Mouse (Mus musculus): ENCODE results near the gene Tenm4. TPM values are rescaled to one million over a fixed set of nuclear protein-coding genes. Genes with fewer than 3 reads are reported as not detected.

The Tenm4 gene
- polyA plus RNA-seq, 1 experiment from 2014 or later = 51.6 TPM

DNA sequence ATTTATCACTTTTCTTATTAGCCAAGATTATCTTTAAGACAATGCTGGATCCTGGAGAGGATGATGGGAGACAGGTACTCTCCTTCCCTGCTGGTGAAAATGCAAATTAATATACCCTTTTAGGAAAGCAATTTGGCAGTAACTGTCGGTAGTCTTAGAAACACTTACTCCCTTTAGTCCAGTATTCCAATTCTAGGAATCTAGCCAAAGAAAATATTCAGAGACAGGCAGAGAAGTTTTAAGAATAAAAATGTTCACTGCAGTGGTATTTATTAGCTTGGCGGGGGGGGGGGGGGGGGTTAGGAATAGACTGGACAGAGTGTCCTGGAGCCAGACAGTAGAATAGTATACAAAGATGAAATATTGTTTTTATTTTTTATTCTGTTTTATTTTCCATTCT lies 48.3 kb downstream of the Tenm4 start:
- Histone ChIP-seq H3K9ac (no peak overlapping the region), H3K9me3 (replicated peaks) (no peaks in the 10 kb centered on the region)
- WGBS = 70% methylated on average over 2 of the region's 2 CpGs

DNA sequence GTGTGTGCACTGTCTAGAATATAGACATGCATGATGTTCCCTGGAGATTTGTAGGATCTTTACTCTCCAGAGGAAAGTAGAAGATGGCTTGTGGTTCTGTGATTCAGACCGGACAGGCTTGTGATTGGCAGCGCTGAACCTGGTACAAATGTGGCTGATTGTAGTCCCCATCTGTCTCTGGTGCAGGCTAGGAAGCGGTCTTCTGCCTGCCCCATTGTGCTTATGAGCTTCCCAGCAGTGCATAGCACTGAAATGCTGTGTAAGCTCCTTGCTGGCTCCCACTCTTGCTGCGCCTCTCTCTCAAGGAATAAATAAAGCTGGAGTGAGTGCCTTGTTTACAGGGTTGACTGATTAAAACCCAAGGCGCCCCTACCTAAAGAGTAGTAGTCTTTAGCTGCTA lies 49.6 kb downstream of the Tenm4 start:
- Histone ChIP-seq H3K27ac (replicated peaks) (no peak overlapping the region), H3K9me3 (replicated peaks) (no peaks in the 10 kb centered on the region), H3K27me3 (no peaks in the 10 kb centered on the region), H3K4me1 (peaks cover 8% of the 10 kb centered on the region; the same call in 1 of the 2 replicates), H3K4me2 (replicated peaks) (no peak overlapping the region), H3K9ac (no peak overlapping the region), H3K4me3 (replicated peaks) (no peak overlapping the region), H3K36me3 (no peaks in the 10 kb centered on the region)
- WGBS = 70% methylated on average over 5 of the region's 5 CpGs
- no peak for ATAC-seq (ENCODE audit: insufficient number of reproducible peaks, low FRiP score, low TSS enrichment, low read depth)

More for the DNA sequence above, 48.3 kb downstream of the Tenm4 start:
- ATAC-seq (ENCODE audit: insufficient number of reproducible peaks, low FRiP score, low TSS enrichment, low read depth) = no peak
- no peak overlapping the region for H3K27ac ChIP-seq (replicated peaks)
- no peaks in the 10 kb centered on the region for H3K36me3 ChIP-seq
- H3K4me2 ChIP-seq (replicated peaks) = no peak overlapping the region
- no peak overlapping the region for H3K4me3 ChIP-seq (replicated peaks)
- H3K4me1 ChIP-seq = peaks cover 10% of the 10 kb centered on the region; the same call in 1 of the 2 replicates
- H3K27me3 ChIP-seq = no peaks in the 10 kb centered on the region

DNA sequence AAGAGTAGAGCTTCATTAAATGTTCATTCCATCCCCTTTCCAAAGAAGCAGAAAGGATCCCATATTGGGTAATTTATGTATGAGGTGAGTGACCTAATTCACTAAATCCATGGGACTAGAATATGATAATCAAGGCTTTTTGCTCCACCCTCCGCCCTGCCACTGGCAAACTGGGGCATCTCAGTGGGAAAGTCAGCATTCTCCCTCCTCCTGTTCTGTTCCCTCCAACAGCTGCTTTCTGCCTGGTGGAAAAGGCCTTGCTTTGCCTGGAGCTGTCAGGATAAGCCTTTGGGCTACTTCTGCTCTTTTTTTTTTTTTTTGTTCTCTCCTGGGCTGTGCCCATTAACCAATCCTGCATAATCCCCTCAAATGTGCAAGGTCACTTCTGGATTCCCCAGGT lies 51.5 kb downstream of the Tenm4 start:
- no peaks in the 10 kb centered on the region for H3K36me3 ChIP-seq
- no peaks in the 10 kb centered on the region for H3K4me1 ChIP-seq

DNA sequence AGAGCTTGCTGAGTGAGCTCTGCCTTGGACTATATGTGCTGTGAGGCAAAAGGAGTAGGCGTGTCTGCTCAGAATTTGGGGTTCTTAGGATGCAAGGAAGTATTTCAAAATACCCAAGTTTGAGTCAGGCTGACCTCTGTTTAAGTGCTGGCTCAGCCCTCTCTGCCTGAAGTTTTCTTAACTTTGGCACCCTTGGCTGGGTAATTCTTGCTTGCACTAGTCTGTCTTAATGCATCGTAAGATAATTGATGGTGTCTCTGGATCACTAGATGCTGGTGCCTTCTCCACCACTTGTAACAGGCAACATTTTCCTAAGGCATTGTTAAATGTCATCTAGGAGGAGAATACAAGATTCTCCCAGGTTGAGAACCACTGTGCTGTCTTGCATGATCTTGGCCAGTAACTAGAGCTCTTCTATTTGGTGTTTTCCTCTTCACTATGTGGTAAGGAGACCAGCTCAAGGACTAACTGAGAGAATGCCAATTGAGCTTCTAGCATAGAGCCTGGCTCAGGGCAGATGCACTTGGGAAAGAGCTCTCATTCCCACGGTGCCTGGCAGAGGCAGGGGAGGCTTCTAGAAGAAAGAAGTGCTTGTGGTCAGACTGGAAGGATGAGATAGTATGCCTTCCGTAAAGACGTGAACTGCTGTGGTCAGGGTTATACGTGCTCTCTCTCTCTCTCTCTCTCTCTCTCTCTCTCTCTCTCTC lies 57.7 kb downstream of the Tenm4 start:
- WGBS = 56% methylated on average over 5 of the region's 6 CpGs
- H3K27ac ChIP-seq (replicated peaks) = no peak overlapping the region
- H3K4me2 ChIP-seq (replicated peaks) = no peak overlapping the region
- H3K9me3 ChIP-seq (replicated peaks) = no peaks in the 10 kb centered on the region
- H3K4me1 ChIP-seq = peaks cover 25% of the 10 kb centered on the region
- H3K4me3 ChIP-seq (replicated peaks) = no peak overlapping the region
- no peaks in the 10 kb centered on the region for H3K27me3 ChIP-seq
- H3K9ac ChIP-seq = no peak overlapping the region
- ATAC-seq (ENCODE audit: insufficient number of reproducible peaks, low FRiP score, low TSS enrichment, low read depth) = no peak
- H3K36me3 ChIP-seq = no peaks in the 10 kb centered on the region

More for the DNA sequence above, 51.5 kb downstream of the Tenm4 start:
- H3K9me3 ChIP-seq (replicated peaks) = no peaks in the 10 kb centered on the region
- H3K9ac ChIP-seq = no peak overlapping the region
- no peaks in the 10 kb centered on the region for H3K27me3 ChIP-seq
- no peak overlapping the region for H3K27ac ChIP-seq (replicated peaks)
- H3K4me3 ChIP-seq (replicated peaks) = no peak overlapping the region
- 92% methylated on average over 1 of the region's 1 CpGs for WGBS
- ATAC-seq (ENCODE audit: insufficient number of reproducible peaks, low FRiP score, low TSS enrichment, low read depth) = no peak
- H3K4me2 ChIP-seq (replicated peaks) = no peak overlapping the region

DNA sequence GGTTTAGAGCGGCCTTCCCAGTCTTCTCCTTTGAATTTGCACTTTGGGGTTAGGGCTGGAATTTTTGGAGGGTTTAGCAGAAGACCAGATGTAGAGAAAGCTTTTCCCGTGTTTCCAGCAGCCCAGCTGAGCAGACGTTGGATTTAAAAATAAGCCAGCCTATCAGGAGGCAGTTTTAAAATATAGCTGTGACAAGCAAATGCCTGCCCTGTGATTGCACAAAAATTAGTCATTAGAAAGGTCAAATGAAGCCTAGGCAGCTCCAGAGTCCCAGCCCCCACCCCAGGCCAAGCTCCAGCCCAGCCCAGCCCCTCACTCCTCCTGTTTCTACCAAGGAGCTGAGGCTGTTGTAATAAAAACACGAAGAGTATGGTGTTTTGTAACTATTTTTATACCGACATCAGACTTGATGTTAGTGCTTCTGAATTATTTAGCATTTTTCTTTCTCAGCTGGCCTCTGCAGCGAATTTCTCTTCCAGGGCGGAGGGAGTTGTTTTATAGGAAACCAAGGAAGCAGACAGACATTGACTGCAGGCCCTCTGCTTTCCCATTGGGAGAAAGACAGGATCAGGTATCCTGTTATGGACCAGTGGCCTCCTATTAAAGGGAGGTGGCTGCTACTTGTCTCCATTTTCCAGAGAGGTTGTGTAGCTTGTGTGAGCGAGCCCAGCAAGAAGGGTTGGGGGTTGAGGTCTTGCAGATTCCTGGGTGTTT lies 59.1 kb downstream of the Tenm4 start:
- H3K9me3 ChIP-seq (replicated peaks) = no peaks in the 10 kb centered on the region
- peaks cover 25% of the 10 kb centered on the region for H3K4me1 ChIP-seq
- H3K9ac ChIP-seq = no peak overlapping the region
- 36% methylated on average over 8 of the region's 8 CpGs for WGBS
- no peaks in the 10 kb centered on the region for H3K27me3 ChIP-seq
- H3K4me2 ChIP-seq (replicated peaks) = no peak overlapping the region; the same call in 1 of the 2 replicates
- no peaks in the 10 kb centered on the region for H3K36me3 ChIP-seq
- H3K27ac ChIP-seq (replicated peaks) = peak overlapping the region; percentile 11; the same call in 1 of the 2 replicates
- ATAC-seq (ENCODE audit: insufficient number of reproducible peaks, low FRiP score, low TSS enrichment, low read depth) = 0 out of 2 replicates have a peak, but pooled peaks have one; percentile 22
- no peak overlapping the region for H3K4me3 ChIP-seq (replicated peaks)

DNA sequence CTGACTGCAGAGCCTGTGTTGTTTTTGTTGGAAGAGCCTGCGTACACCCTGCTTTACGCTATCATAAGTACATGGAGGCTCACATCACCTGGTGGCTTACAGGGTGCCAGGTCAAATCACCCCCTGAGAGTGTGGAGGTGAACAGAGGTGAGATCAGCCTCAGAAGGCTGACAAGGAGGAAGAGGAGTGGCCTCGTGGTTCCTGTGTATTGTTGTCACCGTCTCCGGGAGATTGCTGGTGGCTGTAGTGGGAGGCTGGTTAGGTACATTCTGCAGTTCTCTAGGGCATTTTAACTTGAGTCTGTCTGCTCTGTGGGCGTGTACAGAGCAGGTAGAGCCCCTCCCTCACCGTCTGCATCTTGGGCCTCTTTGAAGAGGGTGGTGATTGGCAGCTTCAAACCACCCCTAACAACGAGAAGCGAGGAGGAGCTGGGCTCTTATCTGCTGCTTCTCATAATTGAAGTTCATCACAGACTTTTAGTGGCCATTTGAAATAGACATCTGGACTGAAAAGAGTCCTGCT lies 59.7 kb downstream of the Tenm4 start:
- Histone ChIP-seq H3K4me3 (replicated peaks) (no peak overlapping the region), H3K27ac (replicated peaks) (no peak overlapping the region; the same call in 1 of the 2 replicates), H3K36me3 (no peaks in the 10 kb centered on the region), H3K9ac (no peak overlapping the region), H3K9me3 (replicated peaks) (no peaks in the 10 kb centered on the region), H3K4me1 (peaks cover 25% of the 10 kb centered on the region), H3K27me3 (no peaks in the 10 kb centered on the region), H3K4me2 (replicated peaks) (no peak overlapping the region; the same call in 1 of the 2 replicates)
- WGBS = 50% methylated on average over 9 of the region's 9 CpGs
- ATAC-seq (ENCODE audit: insufficient number of reproducible peaks, low FRiP score, low TSS enrichment, low read depth) = peak; percentile 24; the same call in 1 of the 2 replicates

DNA sequence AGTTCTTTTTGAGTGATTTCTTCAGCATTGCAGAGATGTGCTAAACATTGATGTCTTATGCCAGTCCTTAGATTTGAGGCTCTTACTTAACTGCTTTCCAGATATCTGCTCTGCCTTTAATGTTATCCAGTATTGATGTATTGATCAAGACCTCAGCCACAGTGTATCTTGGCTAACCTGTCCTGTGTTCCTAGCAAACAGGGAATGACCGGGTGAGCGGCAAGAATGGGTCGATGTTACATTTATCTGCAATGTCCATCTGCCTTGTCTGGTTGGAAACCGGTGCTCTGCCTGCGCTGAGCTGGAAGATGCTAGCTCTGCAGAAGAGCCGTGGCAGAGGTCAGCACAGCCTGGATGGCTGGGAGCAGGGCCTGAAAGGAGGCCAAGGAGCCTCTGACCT lies 64.8 kb downstream of the Tenm4 start:
- Histone ChIP-seq H3K27me3 (no peaks in the 10 kb centered on the region), H3K4me1 (peaks cover 12% of the 10 kb centered on the region), H3K4me3 (replicated peaks) (no peak overlapping the region), H3K9me3 (replicated peaks) (no peaks in the 10 kb centered on the region), H3K36me3 (no peaks in the 10 kb centered on the region), H3K9ac (no peak overlapping the region), H3K4me2 (replicated peaks) (no peak overlapping the region), H3K27ac (replicated peaks) (no peak overlapping the region)
- WGBS = 82% methylated on average over 6 of the region's 6 CpGs
- no peak for ATAC-seq (ENCODE audit: insufficient number of reproducible peaks, low FRiP score, low TSS enrichment, low read depth)

DNA sequence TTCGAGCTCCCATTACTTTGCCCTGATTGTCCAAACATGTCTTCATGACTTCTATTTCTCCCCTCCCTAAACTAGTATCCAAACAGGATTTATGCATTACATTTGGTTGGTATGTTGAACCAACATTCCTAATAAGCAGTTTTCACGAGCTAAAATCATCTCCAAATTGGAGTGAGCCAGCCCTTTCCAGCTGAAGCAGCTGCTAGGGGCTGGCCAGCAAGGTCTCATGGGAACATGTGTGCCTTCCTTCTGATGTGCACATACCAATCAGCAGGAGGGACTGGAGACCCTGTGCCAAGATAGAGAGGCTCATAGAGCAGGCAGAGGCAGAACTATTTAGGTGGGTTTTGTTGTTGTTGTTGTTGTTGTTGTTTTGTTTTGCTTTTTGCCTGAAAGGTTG lies 69.6 kb downstream of the Tenm4 start:
- H3K4me2 ChIP-seq (replicated peaks) = no peak overlapping the region
- H3K4me3 ChIP-seq (replicated peaks) = no peak overlapping the region
- no peaks in the 10 kb centered on the region for H3K9me3 ChIP-seq (replicated peaks)
- peaks cover 32% of the 10 kb centered on the region for H3K4me1 ChIP-seq
- H3K9ac ChIP-seq = no peak overlapping the region
- ATAC-seq (ENCODE audit: insufficient number of reproducible peaks, low FRiP score, low TSS enrichment, low read depth) = no peak
- H3K27me3 ChIP-seq = no peaks in the 10 kb centered on the region
- no peaks in the 10 kb centered on the region for H3K36me3 ChIP-seq
- 29% methylated on average over 2 of the region's 2 CpGs for WGBS
- peak overlapping the region; percentile 65 for H3K27ac ChIP-seq (replicated peaks)

DNA sequence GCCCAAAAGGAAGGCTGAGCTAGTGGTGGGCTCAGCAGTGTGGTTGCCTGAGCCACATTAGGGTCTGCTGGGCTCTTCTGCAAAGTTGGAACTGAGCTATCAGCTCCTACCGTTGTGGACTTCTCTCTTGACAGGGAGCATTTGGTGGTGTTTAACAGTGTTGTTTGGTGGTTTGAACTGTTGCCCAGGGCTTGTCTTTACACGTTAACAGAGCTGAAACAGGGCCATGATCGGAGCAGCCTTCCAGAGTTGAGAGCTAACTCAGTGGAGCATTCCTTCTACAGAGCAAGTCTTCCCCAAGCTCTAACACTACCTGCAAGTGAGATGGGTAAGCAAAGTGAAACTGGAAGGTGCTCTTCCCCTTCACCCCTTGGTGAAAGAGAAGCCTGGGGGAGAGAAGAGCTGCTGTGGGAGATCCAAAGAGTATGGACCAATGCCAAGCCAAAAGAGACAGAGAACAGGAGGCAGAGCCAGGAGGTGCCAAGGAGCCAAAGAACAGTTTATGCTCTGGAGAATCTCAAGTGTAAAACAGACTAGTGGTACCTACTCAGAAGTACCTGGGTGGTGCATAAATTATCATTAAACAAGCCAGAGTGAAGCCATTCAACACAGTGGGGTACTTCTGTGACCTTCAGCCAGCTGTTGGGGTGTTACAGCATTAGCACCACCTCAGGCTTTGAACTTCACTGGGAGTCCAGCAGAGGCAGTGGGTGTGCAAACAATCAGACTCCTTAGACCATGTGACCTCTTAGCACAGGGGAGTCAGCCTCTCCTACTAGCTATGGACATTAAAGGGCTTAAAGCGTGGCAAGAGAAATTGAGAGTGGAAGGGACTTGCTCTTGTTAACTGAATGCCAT lies 71.5 kb downstream of the Tenm4 start:
- H3K27ac ChIP-seq (replicated peaks) = 0 out of 2 replicates have a peak overlapping the region, but pooled peaks have one; percentile 48
- H3K4me2 ChIP-seq (replicated peaks) = no peak overlapping the region
- H3K27me3 ChIP-seq = no peaks in the 10 kb centered on the region
- 38% methylated on average over 4 of the region's 4 CpGs for WGBS
- H3K4me1 ChIP-seq = peaks cover 32% of the 10 kb centered on the region
- no peaks in the 10 kb centered on the region for H3K36me3 ChIP-seq
- no peaks in the 10 kb centered on the region for H3K9me3 ChIP-seq (replicated peaks)
- no peak overlapping the region for H3K9ac ChIP-seq
- no peak for ATAC-seq (ENCODE audit: insufficient number of reproducible peaks, low FRiP score, low TSS enrichment, low read depth)
- no peak overlapping the region for H3K4me3 ChIP-seq (replicated peaks)

DNA sequence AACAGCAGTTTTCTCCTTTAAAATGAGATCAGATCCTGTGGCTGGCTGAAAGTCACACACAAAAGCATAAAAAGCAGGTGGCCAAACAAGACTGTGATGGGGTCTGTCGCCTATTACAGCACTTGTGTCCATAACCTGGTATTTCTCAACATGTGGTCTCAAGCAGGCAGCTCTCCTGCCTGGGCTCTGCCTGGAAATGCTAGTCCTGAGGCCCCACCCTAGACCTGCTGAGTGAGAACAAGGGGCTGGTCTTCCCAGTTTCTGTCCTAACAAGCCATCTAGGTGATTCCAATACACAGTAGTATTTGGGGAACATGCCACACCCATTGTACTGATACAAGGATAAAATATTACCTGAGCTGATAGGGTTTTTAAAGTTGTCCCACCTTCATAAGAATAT lies 73.8 kb downstream of the Tenm4 start:
- Histone ChIP-seq H3K27ac (replicated peaks) (no peak overlapping the region), H3K4me3 (replicated peaks) (no peak overlapping the region), H3K27me3 (no peaks in the 10 kb centered on the region), H3K36me3 (no peaks in the 10 kb centered on the region), H3K9me3 (replicated peaks) (0 out of 2 replicates have a peak, but pooled peaks cover 6% of the 10 kb centered on the region), H3K9ac (no peak overlapping the region), H3K4me2 (replicated peaks) (no peak overlapping the region), H3K4me1 (peaks cover 30% of the 10 kb centered on the region)
- 62% methylated on average over 1 of the region's 1 CpGs for WGBS
- no peak for ATAC-seq (ENCODE audit: insufficient number of reproducible peaks, low FRiP score, low TSS enrichment, low read depth)

DNA sequence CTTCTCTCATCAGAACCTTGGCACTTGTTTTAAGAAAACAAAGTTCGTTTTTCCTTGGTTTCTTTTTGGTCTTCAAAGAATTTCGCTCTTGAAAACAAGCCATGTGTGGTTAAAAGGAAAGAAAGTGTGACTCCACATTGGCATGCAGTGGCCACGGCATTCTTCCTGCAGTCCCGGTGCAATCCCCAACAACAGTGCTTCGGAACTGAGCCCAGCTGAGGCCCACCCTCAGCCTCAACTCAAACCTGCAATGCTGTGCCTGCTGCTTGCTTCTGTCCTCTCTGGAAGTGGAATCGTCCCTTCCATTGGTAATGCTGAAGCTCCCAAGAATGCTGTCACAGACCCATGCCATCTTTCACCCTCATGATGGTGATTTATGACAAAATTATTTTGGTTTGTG lies 88.6 kb downstream of the Tenm4 start:
- Histone ChIP-seq H3K36me3 (no peaks in the 10 kb centered on the region), H3K27me3 (no peaks in the 10 kb centered on the region), H3K27ac (replicated peaks) (no peak overlapping the region), H3K9me3 (replicated peaks) (no peaks in the 10 kb centered on the region), H3K4me3 (replicated peaks) (no peak overlapping the region), H3K9ac (no peak overlapping the region), H3K4me2 (replicated peaks) (no peak overlapping the region), H3K4me1 (0 out of 2 replicates have a peak, but pooled peaks cover 10% of the 10 kb centered on the region)
- no peak for ATAC-seq (ENCODE audit: insufficient number of reproducible peaks, low FRiP score, low TSS enrichment, low read depth)
- WGBS = 62% methylated on average over 6 of the region's 6 CpGs

Data from embryonic facial prominence, embryonic 15.5 days (tissue).